Mouse (Mus musculus) kidney, adult 8-10 months (tissue): ENCODE results near the gene Car11.

Experiments
- DNase-seq, 2 experiments: peaks; one replicate each; pipeline ENCODE4 v3.0.0; 2022

Gene Car11

DNA sequence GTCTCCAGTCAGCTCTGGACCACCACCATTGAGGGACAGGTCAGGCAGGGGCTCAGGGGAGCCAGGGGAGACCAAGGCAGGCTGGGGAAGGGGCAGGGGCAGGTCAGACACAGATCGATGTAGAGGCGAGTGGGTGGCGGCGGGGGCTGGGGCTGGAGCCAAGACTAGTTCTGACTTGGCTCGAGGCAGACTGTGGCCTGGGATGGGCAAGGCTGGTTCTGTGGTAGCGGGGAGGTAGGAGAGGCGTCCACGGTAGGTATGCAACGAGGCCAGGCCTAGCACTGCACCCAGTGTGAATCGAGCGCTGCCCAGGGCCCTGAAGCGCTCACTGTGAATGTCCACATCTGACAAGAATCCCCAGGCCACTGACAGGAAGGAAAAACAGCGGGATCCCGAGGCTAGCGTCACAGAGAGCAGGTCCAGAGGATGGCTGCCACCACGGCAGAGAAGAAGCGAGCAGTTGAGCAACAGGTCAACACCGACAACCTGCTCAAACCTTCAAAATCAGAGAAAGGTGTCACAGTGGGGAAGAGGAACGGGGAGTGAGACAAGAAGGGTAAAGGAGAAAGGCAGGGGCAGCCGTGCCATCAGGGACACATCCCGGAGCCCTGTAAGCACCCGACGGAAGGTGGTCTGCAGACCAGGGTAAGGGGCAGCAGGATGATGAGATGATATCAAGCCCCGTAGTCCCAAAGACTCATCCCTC, 11.8 kb downstream of the Car11 start:
- DNase-seq = peak; percentile 36 to 37

DNA sequence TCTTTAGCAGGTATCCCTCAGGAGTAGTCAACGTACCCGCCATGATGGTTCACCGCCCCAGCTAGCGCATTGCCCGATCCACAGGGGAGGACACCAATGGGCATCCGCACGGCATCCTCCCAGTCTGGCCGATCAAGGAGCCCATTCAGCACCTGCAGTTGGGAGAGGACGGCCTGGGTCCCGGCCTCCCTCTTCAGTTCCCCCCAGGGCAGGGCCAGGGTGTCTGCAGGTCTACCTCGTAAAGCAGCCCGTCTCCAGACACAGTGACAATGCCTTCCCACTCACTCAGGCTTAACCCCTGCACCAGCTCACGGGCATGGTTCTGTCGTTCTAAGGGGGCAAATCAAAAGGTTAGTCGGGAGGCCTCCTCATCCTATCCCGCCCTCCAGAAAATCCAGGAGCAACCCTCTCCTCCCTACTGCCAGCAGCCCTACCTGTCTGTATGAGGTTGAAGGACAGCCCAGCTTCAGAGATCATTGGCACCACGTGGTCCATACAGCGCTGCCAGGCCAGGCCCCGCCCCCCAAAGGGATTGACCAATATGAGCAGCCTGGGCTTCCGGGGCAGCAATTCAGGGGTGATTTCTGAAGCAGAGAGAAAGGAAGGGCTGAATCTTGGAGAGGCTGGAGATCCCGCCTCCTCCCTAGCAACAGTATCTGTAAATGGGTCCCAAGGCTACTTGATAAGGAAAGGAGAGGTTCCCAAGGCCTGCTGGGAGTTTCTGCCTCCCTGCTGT, 12.5 kb downstream of the Car11 start:
- DNase-seq = peak; percentile 94 to 96

DNA sequence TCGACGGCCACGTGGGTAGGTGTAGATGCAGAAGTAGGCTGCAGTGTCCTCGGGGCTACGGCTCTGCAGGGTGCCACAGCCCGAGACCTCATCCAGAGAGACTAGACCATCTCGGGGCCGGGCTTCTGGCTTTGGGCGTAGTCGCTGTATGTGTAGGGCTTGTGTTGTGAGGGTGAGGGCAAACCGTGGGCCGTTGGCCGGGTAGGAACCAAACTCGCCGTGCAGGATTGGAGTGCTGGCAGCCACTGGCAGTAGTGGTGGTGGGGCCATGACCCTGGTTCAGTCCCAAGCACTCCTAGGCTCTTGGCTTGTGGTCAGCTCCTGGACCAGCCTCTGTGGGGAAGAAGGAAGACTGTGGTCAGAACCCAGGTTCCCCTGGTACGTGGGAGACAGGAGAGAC, 13.8 kb downstream of the Car11 start:
- DNase-seq = peak; percentile 46 to 58

DNA sequence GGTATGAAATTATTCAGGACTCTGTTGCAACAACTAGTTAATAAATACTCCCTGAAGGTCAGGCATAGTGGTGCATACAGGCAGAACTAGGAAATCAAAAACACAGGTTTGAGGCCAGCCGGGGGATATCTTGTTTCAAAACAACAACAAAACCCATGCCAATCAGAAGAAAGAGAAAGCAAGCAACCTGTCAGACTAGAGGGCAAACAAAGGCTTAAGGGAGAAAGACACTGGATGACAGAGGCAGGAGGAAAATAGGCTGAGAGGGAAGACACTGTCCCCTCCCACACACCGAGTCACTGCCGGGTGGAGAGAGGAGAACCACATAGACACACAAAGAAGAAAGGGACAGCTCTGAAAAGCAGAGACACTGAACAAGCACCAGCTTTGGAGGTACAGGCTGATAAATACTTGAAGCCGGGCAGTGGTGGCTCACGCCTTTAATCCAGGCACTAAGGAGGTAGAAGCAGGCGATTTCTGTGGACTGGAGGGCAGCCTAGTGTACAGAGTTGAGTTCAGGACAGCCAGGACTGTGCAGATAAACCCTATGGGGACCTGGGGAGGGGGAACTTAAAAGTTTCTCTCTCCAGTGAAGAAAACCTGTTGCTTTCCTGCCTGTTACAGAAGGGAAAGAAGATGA, 14.4 kb downstream of the Car11 start:
- peak in 1 of 2 experiments; percentile 53 for DNase-seq

DNA sequence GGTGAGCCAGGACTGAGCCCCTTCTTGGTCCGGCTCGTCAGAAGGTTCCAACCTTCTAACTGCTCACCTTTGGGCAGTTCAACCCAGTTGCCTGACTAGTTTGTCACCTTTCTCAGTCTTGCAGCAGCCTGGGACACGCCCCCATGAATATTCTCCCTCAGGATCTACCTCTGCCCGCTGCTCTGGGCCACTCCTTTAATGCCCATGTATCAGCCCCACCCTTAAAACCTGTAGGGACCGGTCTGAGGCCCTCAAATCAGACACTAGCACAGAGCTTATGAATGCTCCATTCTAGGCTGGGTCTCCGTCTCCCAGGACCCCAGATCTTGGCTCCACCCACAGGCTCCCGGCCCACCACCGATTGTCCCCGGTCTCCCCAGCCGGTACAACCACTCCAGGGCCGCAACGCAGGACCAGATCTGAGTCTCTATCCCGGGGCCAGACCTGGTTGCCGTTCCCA, 15.0 kb downstream of the Car11 start:
- DNase-seq = peak in 1 of 2 experiments; percentile 81

DNA sequence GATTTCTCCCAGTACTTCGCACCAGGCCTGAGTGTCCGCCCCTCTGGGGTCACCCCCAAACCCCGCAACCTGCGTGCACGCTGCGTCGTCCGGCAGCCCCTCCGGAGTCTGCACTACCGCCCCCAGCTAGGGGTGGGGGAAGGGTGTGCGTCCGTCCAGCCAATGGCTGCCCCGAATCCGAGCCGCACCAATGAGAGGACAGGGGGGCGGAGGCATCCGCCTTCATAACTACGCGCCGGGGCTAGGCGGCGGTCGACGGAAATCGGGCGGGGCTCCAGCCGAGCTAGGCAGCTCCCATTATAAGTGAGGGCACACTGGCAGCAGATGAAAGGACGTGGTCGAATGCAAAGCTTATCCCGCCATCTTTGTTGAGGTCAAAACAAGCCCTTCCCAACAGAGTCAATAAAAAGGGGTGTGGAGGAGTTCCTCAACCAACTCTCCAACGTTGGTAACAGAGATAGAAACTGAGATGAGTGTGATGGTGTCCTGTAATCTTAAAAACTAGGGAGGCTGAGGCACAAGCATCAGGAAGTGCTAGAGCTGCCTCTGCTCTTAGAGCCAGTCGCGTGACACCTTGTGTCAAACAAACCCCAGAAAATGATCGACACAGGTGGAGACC, 15.6 kb downstream of the Car11 start, which contains the start of gene Rpl18:
Gene Rpl18, plus strand, starts transcription at position 368 of the 619 bp plus-strand sequence.
- DNase-seq = peak; percentile 98 to 99

DNA sequence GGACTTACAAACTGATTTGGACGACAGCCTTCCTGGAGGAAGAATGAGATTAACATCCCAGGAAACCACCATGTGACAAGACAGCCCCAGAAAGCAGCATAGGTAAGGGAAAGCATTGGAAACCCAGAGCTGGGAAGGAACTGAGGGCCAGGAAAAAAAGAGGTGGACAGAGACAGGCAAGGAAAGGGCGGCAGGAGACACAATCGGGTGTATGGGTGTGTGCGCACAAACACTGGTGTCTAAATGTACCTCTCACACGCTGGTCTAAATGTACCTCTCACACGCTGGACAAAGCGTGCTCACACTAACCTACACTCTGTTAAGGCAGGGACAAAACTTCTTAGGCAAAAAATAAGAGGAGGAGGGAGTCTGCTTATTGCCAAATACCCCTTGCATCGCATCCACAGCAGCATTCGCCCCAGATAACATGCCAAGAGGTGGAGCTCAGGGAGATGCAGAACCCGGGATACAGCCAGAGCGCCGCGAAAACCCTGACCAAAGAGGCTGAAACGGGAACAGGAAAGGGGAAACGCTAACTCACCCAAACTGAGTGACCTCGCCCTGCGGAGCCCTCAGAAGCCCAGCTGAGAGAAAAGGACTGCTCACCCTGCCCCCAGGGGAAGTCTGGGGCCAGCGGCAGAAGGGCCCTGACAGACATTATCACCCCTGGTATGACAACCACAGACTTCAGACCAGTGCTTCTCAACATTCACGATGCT, 16.3 kb downstream of the Car11 start:
- peak in 1 of 2 experiments; percentile 38 for DNase-seq

DNA sequence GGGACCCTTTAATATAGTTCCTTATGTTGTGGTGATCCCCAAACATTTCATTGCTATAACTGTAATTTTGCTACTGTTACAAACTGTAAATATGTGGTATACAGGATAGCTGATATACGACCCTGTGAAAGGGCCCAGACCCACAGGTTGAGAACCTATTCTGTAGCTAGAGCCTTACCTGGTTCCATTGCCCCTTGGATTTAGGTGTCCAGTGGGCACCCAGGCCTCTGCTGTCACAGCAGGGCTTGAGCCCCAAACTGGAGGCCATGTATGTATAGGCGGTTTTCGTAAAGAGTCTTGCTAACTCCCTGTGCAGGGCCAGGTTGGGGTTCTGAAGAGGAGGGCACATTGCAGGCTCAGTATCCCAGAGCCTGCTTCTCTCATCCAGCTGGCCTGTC, 16.8 kb downstream of the Car11 start:
- DNase-seq = no peak

DNA sequence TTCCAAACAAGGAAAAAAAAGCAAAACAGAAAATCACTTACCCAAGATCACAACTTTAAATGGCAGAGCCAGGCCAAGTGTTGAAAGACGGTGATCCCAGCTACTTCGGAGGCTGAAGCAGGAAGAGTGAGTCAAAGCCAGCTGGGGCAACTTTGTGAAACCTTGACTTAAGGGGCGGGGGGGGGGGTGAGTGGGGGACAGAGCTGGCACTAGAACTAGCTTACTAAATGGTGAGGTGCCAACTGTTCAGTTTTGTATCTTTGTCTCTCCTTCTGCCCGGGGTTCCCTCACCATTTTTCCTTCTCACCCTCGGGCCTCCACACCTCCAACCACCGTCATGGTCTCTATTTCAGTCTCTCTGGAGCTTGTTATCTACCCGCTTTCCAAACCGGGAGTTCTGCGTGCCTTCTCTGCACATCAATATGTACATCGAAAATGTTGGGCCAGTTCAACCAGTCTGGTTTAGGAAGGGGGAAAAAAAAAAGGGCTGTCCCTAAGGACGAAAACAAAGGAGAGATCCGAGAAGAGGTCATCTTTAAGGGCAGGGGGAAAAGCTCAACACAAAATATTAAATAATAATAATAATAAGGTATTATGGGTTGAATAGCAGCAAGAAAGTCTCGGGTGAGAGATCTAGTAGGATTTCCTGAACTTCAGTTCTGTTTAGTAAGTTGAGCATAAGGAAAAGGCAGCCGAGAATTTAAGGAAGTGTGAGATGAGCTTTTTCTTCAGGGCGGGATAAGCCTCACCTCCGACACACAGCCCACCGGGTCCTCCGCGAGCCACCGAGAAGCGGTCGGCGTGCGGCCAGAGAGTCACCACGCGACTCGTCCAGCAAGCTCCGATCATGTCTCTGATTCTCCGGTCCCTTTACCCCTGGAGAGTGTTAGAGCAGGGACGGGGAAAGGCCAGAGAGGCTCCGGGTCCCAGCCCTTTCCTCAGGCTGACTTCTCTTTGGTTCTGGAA, 17.6 kb downstream of the Car11 start:
- DNase-seq = no peak

DNA sequence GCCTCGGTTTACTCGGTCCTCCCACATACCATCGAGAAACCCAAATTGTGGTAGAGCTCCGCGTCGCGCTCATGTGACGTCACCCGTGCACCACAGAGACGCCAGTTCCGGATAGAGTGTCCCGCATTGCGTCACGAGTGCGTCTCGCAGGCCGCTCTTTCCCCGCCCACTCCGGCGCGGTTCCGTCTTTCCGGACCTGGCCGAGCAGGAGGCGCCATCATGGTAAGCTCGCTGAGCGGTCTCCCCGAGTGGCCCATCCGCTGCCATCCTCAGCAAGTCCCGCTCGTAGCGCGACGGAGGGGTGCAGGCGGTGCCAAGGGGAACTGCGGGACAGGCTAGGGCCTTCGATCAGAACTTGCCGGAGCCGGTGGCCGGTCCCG, 18.3 kb downstream of the Car11 start, which contains the start of gene Sphk2:
Gene Sphk2, minus strand, starts transcription at position 85 of the 380 bp plus-strand sequence.
- DNase-seq = peak; percentile 98

DNA sequence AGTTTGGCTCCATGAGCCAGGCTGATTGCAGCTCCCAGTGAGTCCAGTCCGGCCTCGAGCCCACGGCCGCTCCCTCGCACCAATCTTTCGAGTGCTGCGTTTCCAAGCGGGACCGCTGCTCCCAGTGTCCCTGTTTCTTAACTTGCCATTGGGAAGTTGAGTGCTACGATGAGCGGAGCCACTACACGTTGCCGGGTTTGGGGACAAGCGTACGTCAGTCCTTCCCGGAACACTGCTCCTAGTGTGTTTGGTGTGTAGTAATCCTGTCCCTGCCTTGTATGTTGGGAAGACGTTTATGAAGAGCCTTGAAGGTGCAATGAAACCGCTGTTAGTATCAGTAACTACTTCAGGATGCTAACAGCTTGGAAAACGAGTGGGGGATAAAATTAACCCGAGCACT, 18.7 kb downstream of the Car11 start:
- DNase-seq = no peak

DNA sequence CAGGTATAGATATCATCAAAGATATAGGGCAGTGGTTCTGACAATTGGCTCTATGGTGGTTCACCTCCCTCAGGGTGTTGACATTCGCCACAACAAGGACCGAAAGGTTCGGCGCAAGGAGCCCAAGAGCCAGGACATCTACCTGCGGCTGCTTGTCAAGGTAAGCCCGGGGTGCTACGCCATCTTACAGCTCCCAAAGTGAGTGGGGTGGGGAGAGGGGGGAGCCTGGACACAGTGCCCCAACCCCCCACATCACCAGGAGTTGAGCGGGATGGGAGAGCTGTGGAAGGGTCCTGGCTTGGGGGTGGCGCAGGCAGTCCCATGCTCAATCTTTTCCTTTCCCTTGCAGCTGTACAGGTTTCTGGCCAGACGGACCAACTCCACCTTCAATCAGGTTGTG, 19.5 kb downstream of the Car11 start:
- no peak for DNase-seq

DNA sequence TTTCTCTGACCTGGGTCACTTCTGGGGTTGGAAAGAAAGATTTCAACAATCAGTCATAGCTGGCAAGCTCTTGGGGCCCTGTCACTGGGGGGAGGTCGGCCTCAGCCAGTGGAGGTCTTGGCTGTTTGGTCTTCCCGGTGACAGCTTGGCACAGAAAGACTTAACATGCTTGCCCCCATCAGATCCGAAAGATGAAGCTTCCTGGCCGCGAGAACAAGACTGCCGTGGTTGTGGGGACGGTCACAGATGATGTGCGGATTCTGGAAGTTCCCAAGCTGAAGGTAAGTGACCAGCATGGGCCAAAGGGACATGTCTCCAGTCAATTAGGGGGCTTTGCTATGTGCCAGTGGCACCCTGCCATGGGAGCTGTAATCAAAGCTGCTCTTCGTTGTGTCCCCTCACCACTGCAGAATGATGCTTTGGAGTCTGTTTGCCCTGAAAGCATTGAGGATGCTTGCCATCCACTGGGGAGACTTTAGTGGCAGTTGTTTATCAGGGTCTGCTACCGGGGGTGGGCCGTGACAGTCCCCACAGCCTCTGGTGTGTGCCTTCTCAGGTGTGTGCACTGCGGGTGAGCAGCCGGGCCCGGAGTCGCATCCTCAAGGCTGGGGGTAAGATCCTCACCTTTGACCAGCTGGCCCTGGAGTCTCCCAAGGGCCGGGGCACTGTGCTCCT, 20.2 kb downstream of the Car11 start:
- no peak for DNase-seq

DNA sequence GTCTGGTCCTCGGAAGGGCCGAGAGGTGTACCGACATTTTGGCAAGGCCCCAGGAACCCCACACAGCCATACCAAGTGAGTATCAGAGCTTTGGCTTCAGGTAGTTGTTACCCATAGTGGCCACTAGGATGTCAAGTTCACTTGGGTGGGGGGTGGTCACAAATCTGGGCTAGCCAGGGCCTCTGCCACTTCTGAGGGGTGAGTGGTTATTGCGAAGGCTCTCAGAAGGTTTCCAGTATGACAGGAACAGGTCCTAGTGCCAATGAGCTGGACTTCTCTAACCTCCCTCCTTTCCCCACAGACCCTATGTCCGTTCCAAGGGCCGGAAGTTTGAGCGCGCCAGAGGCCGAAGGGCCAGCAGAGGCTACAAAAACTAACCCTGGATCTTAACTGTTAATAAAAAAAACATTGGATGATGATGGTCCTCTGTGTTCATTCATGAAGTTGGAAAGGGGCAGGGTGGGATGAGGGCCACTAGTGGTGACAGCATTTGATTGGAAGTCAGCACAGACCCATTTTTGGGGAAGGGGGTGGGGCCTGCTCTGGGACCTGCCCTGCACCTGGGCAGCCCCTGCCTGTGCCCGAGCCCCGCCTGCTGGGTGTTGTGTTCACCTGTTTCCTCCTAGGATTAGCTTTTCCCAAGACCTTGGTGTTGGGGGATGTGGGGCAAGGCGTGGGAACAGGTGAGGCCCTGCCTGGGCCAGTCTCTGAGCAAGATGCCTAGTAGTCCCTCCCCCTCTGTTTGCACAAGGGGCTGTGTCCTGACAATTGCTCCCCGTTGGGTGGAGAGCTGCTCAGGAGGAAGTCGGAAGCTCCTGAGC, 21.0 kb downstream of the Car11 start, which contains the start of gene Fam83e:
Gene Fam83e, plus strand, starts transcription at position 800 of the 821 bp plus-strand sequence.
- no peak for DNase-seq

DNA sequence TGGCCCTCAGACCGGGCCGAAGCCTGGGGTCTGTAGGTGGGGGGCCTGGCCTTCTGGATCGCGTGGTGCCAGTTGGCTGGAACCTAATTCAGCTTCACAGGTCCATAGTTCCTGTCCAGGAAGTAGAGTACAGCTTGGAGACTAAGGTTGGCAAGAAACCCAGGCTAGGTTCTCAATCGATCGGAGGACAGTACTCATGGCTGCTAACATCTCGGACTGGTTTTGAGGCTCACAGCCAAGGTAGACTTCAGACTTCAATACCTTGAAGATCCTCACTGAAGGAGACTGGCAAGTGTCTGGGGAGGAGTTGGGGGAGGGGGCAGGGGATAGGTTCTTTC, 21.6 kb downstream of the Car11 start:
- DNase-seq = no peak

DNA sequence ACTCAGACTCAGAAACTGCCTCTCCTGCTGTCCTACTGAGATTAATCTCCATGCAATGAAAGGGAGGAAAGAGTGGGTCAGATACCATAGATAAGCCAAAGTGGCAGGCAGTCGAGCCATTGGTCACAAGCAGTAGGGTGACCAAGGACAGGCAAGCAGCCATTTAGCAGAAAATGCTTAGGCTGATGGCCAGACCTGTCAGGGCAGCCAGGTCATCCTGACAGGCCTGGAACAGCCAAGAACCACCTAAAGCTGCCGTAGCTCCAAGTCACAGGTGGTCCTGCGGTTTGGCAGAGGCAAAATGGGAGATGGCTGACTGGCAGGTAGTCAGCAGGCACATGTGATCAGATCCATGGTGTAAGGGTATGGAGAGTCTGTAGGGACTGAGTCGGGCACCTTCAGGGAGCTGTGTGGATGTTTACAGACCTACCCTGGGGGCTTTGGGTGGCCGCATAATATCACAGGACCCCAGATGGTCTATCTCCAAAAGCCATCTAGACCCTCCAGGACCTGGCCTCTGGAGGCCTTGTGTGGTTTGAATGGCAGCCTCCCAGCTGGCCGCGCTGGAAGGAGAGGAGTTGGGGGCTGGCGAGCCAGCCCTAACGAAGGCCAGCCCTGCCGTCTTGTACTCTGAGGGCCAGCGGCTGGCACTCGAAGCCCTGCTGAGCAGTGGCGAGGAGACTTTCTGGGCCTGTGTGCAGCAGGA, 22.2 kb downstream of the Car11 start:
- DNase-seq = no peak

DNA sequence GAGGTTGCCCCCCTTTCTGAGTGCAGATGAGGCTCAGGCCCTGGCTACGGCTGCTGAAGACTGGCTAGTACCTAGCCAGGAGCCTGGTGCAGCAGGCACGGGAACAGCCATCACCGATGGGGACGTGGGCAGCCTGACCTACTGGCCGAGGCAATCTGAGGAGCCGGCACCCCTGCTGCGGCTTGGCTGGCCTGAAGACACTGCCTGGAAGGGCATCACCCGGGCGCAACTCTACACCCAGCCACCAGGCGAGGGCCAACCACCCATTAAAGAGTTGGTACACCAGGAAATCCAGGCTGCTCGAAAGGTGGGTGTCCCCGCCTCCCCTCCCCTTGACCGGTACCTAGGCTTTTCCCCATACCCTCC, 22.7 kb downstream of the Car11 start:
- DNase-seq = no peak

DNA sequence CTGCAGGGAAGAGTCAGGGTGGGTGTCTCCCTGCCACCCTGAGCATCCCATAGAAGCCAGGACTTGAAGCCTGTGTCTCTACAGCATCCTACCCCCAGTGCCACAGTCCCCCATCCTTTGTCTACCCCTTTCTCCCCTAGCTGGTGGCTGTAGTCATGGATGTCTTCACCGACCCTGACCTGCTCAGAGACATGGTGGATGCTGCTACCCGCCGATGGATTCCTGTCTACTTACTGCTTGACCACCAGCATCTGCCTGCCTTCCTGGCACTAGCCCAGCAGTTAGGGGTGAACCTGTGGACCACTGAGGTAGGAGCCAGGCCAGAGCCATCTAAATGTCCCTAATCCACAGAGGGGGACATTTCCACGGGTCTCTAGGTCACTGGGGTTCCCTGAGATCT, 23.7 kb downstream of the Car11 start:
- no peak for DNase-seq

DNA sequence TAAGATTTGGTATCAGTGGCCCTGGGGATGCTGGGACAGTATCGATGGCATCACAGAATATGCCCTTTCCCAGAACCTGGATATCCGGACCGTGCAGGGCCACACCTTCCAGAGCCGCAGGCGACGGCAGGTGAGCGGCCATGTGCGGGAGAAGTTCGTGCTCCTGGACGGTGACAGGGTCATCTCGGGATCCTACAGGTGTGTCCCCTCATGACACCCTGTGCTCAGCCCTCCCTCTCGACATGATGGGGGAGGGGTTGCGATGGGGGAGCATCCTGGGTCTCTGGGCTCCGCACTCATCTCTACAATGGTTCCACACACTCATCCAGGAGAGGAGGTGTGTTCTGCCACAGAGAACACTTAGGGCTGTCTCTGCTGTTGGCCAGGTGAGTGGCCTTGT, 24.1 kb downstream of the Car11 start:
- DNase-seq = no peak
